26 mouse cellular contexts compared by ENCODE assay signal in genomic region chr8:127462378-127462935, GRCm38 (mm10).
DNase-seq lines count a peak whose midpoint lies in the region; ATAC-seq lines count a peak whose summit lies in the region.
"Had no signal": no experiment of that assay in that cellular context is flagged by ENCODE, and none has a peak within 500 bp of the region (broad histone marks: within the 10 kb centered on the region; RNA-seq: fewer than 3 reads in every experiment).

No protein-coding gene starts in this region.

- no peaks in the 10 kb centered on the region for H3K9me3 ChIP-seq in limb, embryonic 10.5 days (replicated peaks)
- H3K9me3 ChIP-seq: forebrain, embryonic 10.5 days; heart, embryonic 12.5 days; heart, embryonic 15.5 days had no signal

- H3K27ac ChIP-seq in limb, embryonic 10.5 days = no peak overlapping the region
- H3K27ac ChIP-seq: forebrain, embryonic 10.5 days; gastrocnemius, adult 2 months; heart, embryonic 15.5 days; hindbrain, embryonic 14.5 days; hindbrain, postnatal 0 days had no signal

- H3K4me1 ChIP-seq in limb, embryonic 10.5 days = no peaks in the 10 kb centered on the region

- peak; percentile 15; the same call in 1 of the 2 replicates for ATAC-seq in common myeloid progenitor, adult 5-6 weeks (replicated peaks; ENCODE audit: low read depth, poor library complexity, severe bottlenecking)
- ATAC-seq: activated CD4-positive, CD25-positive, alpha-beta regulatory T cell, adult 4 months; forebrain, embryonic 14.5 days; forebrain, postnatal 0 days; hindbrain, postnatal 0 days; inflammation-experienced regulatory T-cells, adult 6 months had no signal

- 93% methylated on average over 2 of the region's 2 CpGs for WGBS in limb, embryonic 10.5 days

- peak; percentile 9 for DNase-seq in adrenal gland, postnatal 14 days
- DNase-seq in adrenal gland, postnatal 36 days = no peak
- DNase-seq in thymus, postnatal 0 days (ENCODE audit: low spot score) = peak; percentile 26
- no peak for DNase-seq in thymus, postnatal 36 days
- no peak for DNase-seq in lung, postnatal 36 days
- DNase-seq in retina, embryonic 14.5 days (ENCODE audit: low spot score) = no peak
- no peak for DNase-seq in limb, embryonic 10.5 days (ENCODE audit: low spot score)
- DNase-seq: adrenal gland, postnatal 10 days; B cell, adult 2 months; cerebellum, adult 11-12 months; cerebellum, adult 8-10 months; cerebellum, postnatal 10 days; cerebellum, postnatal 36 days; forebrain, postnatal 0 days; gastrocnemius, adult 2 months; gastrocnemius, postnatal 14 days; heart, postnatal 4 days had no signal

- H3K4me3 ChIP-seq in limb, embryonic 10.5 days = no peak overlapping the region
- H3K4me3 ChIP-seq: forebrain, embryonic 10.5 days; gastrocnemius, adult 2 months; heart, embryonic 12.5 days; heart, embryonic 15.5 days had no signal

- peaks cover 13% of the 10 kb centered on the region for H3K36me3 ChIP-seq in limb, embryonic 10.5 days

- no peaks in the 10 kb centered on the region for H3K27me3 ChIP-seq in limb, embryonic 10.5 days (ENCODE audit: low read depth, poor library complexity, severe bottlenecking)
- H3K27me3 ChIP-seq: heart, embryonic 12.5 days; heart, embryonic 15.5 days had no signal

Comparison
In these comparisons a context has a peak if more than half of its experiments do, and no peak if none do; other contexts are left out.
1. DNase-seq: peak in adrenal gland, postnatal 14 days (single experiment) and thymus, postnatal 0 days (single experiment); none in adrenal gland, postnatal 36 days (0 of 2), thymus, postnatal 36 days (0 of 2), lung, postnatal 36 days (single experiment), retina, embryonic 14.5 days (single experiment) and limb, embryonic 10.5 days (single experiment).